Mouse (Mus musculus): ENCODE measurements around the gene Zfp2. TPM values are rescaled to one million over a fixed set of nuclear protein-coding genes. Genes with fewer than 3 reads are reported as not detected.

Zfp2 gene
- polyA plus RNA-seq, 1 experiment from 2014 or later: 7.8 TPM

DNA sequence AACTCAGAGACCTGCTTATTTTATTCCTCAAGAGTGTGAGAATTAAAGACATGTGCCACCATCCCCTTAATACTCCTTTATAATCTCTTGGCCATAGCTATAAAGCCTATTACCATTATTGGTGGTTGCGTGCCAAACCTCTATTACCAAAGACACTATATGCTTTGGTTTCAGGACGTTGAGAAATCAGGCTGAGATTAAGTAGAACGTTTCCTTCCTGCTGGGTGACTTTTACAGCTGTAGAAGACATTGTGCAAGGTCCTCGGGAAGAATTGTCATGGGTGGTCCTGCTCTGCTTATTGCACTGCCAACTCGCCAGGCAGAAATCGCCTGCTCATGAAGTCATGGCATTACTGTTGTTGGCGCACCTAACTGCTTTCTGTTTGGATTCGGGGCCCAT is 22.5 kb upstream of the Zfp2 start:
- WGBS: 71% methylated on average over 8 of the region's 8 CpGs
- Histone ChIP-seq H3K4me2 (ENCODE audit: low read length) (no peak overlapping the region), H3K4me1 (ENCODE audit: control insufficient read depth in 2 of 2, insufficient read depth in 2 of 2, low read length in 2 of 2) (no peaks in the 10 kb centered on the region), H3K9me3 (ENCODE audit: control insufficient read depth, low read length) (no peaks in the 10 kb centered on the region), H3K9ac (ENCODE audit: low read length) (no peak overlapping the region), H3K36me3 (ENCODE audit: control insufficient read depth, insufficient read depth, low read length) (no peaks in the 10 kb centered on the region), H3K27ac (replicated peaks in 1 of 2; ENCODE audit: control insufficient read depth in 1 of 2, insufficient read depth in 1 of 2, low read depth in 2 of 2, low read length in 2 of 2) (no peak overlapping the region), H3K27me3 (ENCODE audit: control insufficient read depth, insufficient read depth, low read length) (peaks cover 20% of the 10 kb centered on the region; the same call in 1 of the 2 replicates), H3K4me3 (ENCODE audit: control insufficient read depth in 1 of 2, insufficient read depth in 1 of 2, low read depth in 1 of 2, low read length in 2 of 2) (no peak overlapping the region)
- no peak for ATAC-seq (ENCODE audit: insufficient number of reproducible peaks, insufficient read depth, low FRiP score, low read depth)

DNA sequence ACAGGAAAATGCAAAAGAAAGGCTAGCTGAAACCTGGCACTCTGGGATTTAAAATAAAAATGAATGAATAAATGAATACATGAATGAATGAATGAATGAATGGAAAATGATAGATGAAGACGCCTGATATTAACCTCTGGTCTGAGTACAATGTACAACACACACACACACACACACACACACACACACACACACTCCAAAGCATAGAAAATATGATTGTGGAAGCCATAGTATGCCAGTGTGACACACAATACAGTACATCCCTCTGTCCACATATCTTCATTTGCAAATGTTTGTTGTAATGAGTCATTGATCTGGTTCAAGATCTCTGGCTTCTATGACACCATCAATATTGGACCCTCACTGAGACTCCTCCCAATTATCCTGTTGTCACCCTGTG is 16.1 kb upstream of the Zfp2 start:
- Histone ChIP-seq H3K4me3 (ENCODE audit: control insufficient read depth in 1 of 2, insufficient read depth in 1 of 2, low read depth in 1 of 2, low read length in 2 of 2) (peak overlapping the region in 1 of 2 experiments; percentile 80; a peak in 1 of 4 replicates), H3K4me1 (ENCODE audit: control insufficient read depth in 2 of 2, insufficient read depth in 2 of 2, low read length in 2 of 2) (peaks cover 5 to 9% of the 10 kb centered on the region in 2 experiments; a peak in 1 of 4 replicates), H3K27ac (replicated peaks in 1 of 2; ENCODE audit: control insufficient read depth in 1 of 2, insufficient read depth in 1 of 2, low read depth in 2 of 2, low read length in 2 of 2) (no peak overlapping the region), H3K27me3 (ENCODE audit: control insufficient read depth, insufficient read depth, low read length) (peaks cover 6% of the 10 kb centered on the region), H3K4me2 (ENCODE audit: low read length) (peak overlapping the region; percentile 98), H3K9me3 (ENCODE audit: control insufficient read depth, low read length) (no peaks in the 10 kb centered on the region), H3K9ac (ENCODE audit: low read length) (no peak overlapping the region), H3K36me3 (ENCODE audit: control insufficient read depth, insufficient read depth, low read length) (no peaks in the 10 kb centered on the region)
- 79% methylated on average over 1 of the region's 1 CpGs for WGBS
- ATAC-seq (ENCODE audit: insufficient number of reproducible peaks, insufficient read depth, low FRiP score, low read depth): no peak

DNA sequence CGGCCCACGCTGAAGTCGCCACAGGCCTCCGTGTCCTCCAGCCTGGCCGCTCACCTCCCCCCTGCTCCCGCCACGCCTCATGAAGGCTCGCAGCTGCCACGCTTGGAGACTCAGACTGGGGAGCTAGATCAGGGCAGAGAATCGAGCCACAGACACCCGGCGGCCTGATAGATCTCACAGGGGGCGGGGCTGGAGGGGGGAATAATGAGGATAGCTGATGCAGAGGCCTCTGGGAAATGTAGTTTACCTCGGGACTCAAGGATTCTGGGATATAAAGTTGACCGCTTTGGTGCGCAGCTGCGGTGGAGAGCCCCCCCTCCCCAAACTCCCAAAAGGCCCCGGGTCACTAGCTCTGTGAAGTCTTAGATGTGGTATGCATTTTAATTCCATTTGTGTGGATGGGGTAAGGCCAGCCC is 15.5 kb upstream of the Zfp2 start, which contains the start of gene Zfp354b:
Gene Zfp354b (minus strand): TSS at position 183 of the 416 bp plus-strand sequence.
- 1% methylated on average over 18 of the region's 18 CpGs for WGBS
- no peaks in the 10 kb centered on the region for H3K9me3 ChIP-seq (ENCODE audit: control insufficient read depth, low read length)
- H3K27me3 ChIP-seq (ENCODE audit: control insufficient read depth, insufficient read depth, low read length): peaks cover 6% of the 10 kb centered on the region
- peak within 1 kb of the TSS; percentile 98 for H3K4me2 ChIP-seq (ENCODE audit: low read length)
- peaks cover 5 to 9% of the 10 kb centered on the region in 2 experiments; a peak in 1 of 4 replicates for H3K4me1 ChIP-seq (ENCODE audit: control insufficient read depth in 2 of 2, insufficient read depth in 2 of 2, low read length in 2 of 2)
- peak; percentile 87 for ATAC-seq (ENCODE audit: insufficient number of reproducible peaks, insufficient read depth, low FRiP score, low read depth)
- peak within 1 kb of the TSS in 1 of 2 experiments; percentile 11; a peak in 1 of 4 replicates for H3K27ac ChIP-seq (replicated peaks in 1 of 2; ENCODE audit: control insufficient read depth in 1 of 2, insufficient read depth in 1 of 2, low read depth in 2 of 2, low read length in 2 of 2)
- H3K4me3 ChIP-seq (ENCODE audit: control insufficient read depth in 1 of 2, insufficient read depth in 1 of 2, low read depth in 1 of 2, low read length in 2 of 2): peak within 1 kb of the TSS; percentile 80 to 86
- no peaks in the 10 kb centered on the region for H3K36me3 ChIP-seq (ENCODE audit: control insufficient read depth, insufficient read depth, low read length)
- H3K9ac ChIP-seq (ENCODE audit: low read length): peak within 1 kb of the TSS; percentile 84

DNA sequence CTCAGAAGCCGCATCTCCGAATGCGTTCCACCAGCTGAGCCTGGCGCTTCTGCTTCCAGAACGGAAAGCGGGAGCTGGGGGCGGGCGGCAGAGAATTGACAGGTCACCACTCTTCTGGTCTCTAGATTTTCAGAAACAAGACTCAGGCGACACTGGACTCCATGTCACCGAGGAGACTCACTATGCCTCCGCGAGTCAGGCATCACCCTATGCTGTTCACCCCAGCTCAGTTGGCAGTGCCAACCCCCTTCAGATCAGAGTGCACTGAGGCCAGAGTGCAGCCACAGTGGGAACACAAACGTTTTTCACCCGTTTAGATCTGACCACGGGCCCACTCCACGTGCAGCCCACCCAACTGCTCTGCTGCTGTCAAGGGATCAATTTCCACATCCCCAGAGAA is 15.1 kb upstream of the Zfp2 start:
- Histone ChIP-seq H3K9me3 (ENCODE audit: control insufficient read depth, low read length) (no peaks in the 10 kb centered on the region), H3K27me3 (ENCODE audit: control insufficient read depth, insufficient read depth, low read length) (peaks cover 6% of the 10 kb centered on the region), H3K27ac (replicated peaks in 1 of 2; ENCODE audit: control insufficient read depth in 1 of 2, insufficient read depth in 1 of 2, low read depth in 2 of 2, low read length in 2 of 2) (peak overlapping the region in 1 of 2 experiments; percentile 11; a peak in 1 of 4 replicates), H3K9ac (ENCODE audit: low read length) (peak overlapping the region; percentile 84), H3K4me1 (ENCODE audit: control insufficient read depth in 2 of 2, insufficient read depth in 2 of 2, low read length in 2 of 2) (peaks cover 5 to 9% of the 10 kb centered on the region in 2 experiments; a peak in 1 of 4 replicates), H3K4me3 (ENCODE audit: control insufficient read depth in 1 of 2, insufficient read depth in 1 of 2, low read depth in 1 of 2, low read length in 2 of 2) (peak overlapping the region; percentile 80 to 86), H3K4me2 (ENCODE audit: low read length) (peak overlapping the region; percentile 98), H3K36me3 (ENCODE audit: control insufficient read depth, insufficient read depth, low read length) (no peaks in the 10 kb centered on the region)
- ATAC-seq (ENCODE audit: insufficient number of reproducible peaks, insufficient read depth, low FRiP score, low read depth): peak; percentile 46; the same call in 1 of the 2 replicates
- 2% methylated on average over 16 of the region's 16 CpGs for WGBS

DNA sequence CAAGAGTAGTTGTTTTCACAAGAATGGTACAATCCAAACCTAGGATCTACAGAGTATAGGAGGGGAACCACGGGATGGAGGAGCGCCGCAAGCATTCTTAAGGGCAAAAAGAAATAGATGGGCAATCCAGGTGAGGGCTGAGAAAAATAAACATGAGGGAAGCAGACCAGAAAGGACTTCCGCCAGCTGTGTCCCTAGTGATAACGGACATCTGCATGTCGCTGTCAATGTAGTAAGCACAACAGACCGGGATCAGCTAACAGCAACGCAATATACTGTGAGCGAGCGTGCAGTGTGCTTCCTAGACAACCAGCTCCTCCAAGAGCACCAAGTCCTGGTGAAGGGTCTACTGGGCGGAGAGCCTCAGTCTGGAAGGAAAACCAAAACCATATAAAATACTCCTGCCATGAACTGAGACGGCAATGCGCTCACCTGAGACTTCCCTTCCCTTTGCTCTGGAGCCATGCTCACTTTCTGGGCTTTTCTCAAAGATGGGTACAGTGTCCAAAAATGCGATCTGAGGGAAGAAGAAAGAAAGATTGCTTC is 14.6 kb upstream of the Zfp2 start:
- 14% methylated on average over 14 of the region's 14 CpGs for WGBS
- no peak for ATAC-seq (ENCODE audit: insufficient number of reproducible peaks, insufficient read depth, low FRiP score, low read depth)
- Histone ChIP-seq H3K27ac (replicated peaks in 1 of 2; ENCODE audit: control insufficient read depth in 1 of 2, insufficient read depth in 1 of 2, low read depth in 2 of 2, low read length in 2 of 2) (no peak overlapping the region), H3K4me2 (ENCODE audit: low read length) (peak overlapping the region; percentile 98), H3K9me3 (ENCODE audit: control insufficient read depth, low read length) (no peaks in the 10 kb centered on the region), H3K4me3 (ENCODE audit: control insufficient read depth in 1 of 2, insufficient read depth in 1 of 2, low read depth in 1 of 2, low read length in 2 of 2) (peak overlapping the region; percentile 80 to 86), H3K9ac (ENCODE audit: low read length) (peak overlapping the region; percentile 84), H3K27me3 (ENCODE audit: control insufficient read depth, insufficient read depth, low read length) (peaks cover 6% of the 10 kb centered on the region), H3K36me3 (ENCODE audit: control insufficient read depth, insufficient read depth, low read length) (no peaks in the 10 kb centered on the region), H3K4me1 (ENCODE audit: control insufficient read depth in 2 of 2, insufficient read depth in 2 of 2, low read length in 2 of 2) (peaks cover 5 to 9% of the 10 kb centered on the region in 2 experiments; a peak in 1 of 4 replicates)

DNA sequence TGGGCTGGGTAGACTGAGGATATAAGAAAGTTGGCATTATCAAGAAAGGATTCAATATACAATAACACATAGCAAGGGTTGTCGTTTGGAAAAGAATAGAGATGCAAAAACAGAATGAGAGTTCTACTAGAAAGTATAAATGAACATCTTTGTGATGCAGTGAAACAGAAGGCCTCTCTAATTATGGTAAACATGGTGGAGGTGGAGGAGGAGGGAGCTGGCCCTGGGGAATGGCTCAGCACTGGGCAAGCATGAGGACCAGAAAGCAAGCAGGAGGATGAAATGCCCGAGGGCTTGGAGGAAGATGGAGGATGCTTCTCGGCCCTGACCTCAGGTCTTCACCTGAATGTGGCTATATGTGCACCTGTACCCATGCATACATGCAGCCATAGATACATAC is 1.5 kb downstream of the Zfp2 start:
- Histone ChIP-seq H3K4me1 (ENCODE audit: control insufficient read depth in 2 of 2, insufficient read depth in 2 of 2, low read length in 2 of 2) (peaks cover 0 to 3% of the 10 kb centered on the region in 2 experiments; a peak in 1 of 4 replicates), H3K4me3 (ENCODE audit: control insufficient read depth in 1 of 2, insufficient read depth in 1 of 2, low read depth in 1 of 2, low read length in 2 of 2) (no peak overlapping the region), H3K27me3 (ENCODE audit: control insufficient read depth, insufficient read depth, low read length) (no peaks in the 10 kb centered on the region), H3K27ac (replicated peaks in 1 of 2; ENCODE audit: control insufficient read depth in 1 of 2, insufficient read depth in 1 of 2, low read depth in 2 of 2, low read length in 2 of 2) (no peak overlapping the region), H3K36me3 (ENCODE audit: control insufficient read depth, insufficient read depth, low read length) (peaks cover 26% of the 10 kb centered on the region), H3K9ac (ENCODE audit: low read length) (no peak overlapping the region), H3K4me2 (ENCODE audit: low read length) (no peak overlapping the region), H3K9me3 (ENCODE audit: control insufficient read depth, low read length) (no peaks in the 10 kb centered on the region)
- ATAC-seq (ENCODE audit: insufficient number of reproducible peaks, insufficient read depth, low FRiP score, low read depth): no peak
- 88% methylated on average over 3 of the region's 3 CpGs for WGBS

DNA sequence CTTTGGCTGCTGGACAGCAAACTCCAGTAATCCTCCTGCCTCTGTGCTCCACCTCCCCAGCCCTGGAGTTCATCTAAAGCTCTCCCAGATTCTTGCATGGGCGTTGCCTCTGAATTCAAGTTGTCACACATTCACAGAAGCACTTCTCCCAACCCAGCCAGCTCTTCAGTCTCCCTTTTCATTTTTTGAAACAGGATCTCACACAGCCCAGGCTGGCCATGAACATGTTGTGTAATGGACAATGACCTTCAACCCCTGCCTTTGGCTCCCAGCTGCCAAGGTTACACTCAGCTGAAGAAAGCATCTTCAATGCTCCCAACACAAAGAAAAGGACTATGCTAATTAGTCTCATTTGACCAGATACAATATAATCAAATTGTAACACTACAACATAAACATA is 2.7 kb downstream of the Zfp2 start:
- Histone ChIP-seq H3K27me3 (ENCODE audit: control insufficient read depth, insufficient read depth, low read length) (no peaks in the 10 kb centered on the region), H3K4me1 (ENCODE audit: control insufficient read depth in 2 of 2, insufficient read depth in 2 of 2, low read length in 2 of 2) (peaks cover 0 to 3% of the 10 kb centered on the region in 2 experiments; a peak in 1 of 4 replicates), H3K4me3 (ENCODE audit: control insufficient read depth in 1 of 2, insufficient read depth in 1 of 2, low read depth in 1 of 2, low read length in 2 of 2) (no peak overlapping the region), H3K9me3 (ENCODE audit: control insufficient read depth, low read length) (no peaks in the 10 kb centered on the region), H3K27ac (replicated peaks in 1 of 2; ENCODE audit: control insufficient read depth in 1 of 2, insufficient read depth in 1 of 2, low read depth in 2 of 2, low read length in 2 of 2) (no peak overlapping the region), H3K4me2 (ENCODE audit: low read length) (no peak overlapping the region), H3K36me3 (ENCODE audit: control insufficient read depth, insufficient read depth, low read length) (peaks cover 35% of the 10 kb centered on the region), H3K9ac (ENCODE audit: low read length) (no peak overlapping the region)
- 90% methylated on average over 1 of the region's 1 CpGs for WGBS
- no peak for ATAC-seq (ENCODE audit: insufficient number of reproducible peaks, insufficient read depth, low FRiP score, low read depth)
